16 mouse cellular contexts compared by ENCODE assay signal in genomic region chr4:108046136-108046535, GRCm38 (mm10). TPM values are rescaled to one million over a fixed set of nuclear protein-coding genes. Genes with fewer than 3 reads are reported as not detected.
DNase-seq lines count a peak whose midpoint lies in the region; ATAC-seq and TF ChIP-seq lines count a peak whose summit lies in the region.
"Had no signal": no experiment of that assay in that cellular context is flagged by ENCODE, and none has a peak within 500 bp of the region (broad histone marks: within the 10 kb centered on the region; RNA-seq: fewer than 3 reads in every experiment).

No protein-coding gene starts in this region.

- H3K9ac ChIP-seq in hindbrain, postnatal 0 days (replicated peaks; ENCODE audit: low read length), result no peak overlapping the region
- H3K9ac ChIP-seq in hindbrain, embryonic 13.5 days, result no peak overlapping the region
- H3K9ac ChIP-seq in limb, embryonic 11.5 days (ENCODE audit: low read length), result no peak overlapping the region
- H3K9ac ChIP-seq in limb, embryonic 15.5 days, result no peak overlapping the region
- H3K9ac ChIP-seq: hindbrain, embryonic 15.5 days; liver, embryonic 15.5 days; midbrain, embryonic 12.5 days; neural tube, embryonic 13.5 days had no signal

- H3K4me2 ChIP-seq in hindbrain, postnatal 0 days (ENCODE audit: low read depth, low read length), result no peak overlapping the region
- no peak overlapping the region for H3K4me2 ChIP-seq in hindbrain, embryonic 13.5 days
- H3K4me2 ChIP-seq in limb, embryonic 11.5 days (ENCODE audit: low read depth, severe bottlenecking), result no peak overlapping the region
- H3K4me2 ChIP-seq in limb, embryonic 15.5 days, result no peak overlapping the region
- H3K4me2 ChIP-seq: hindbrain, embryonic 15.5 days; liver, embryonic 15.5 days; midbrain, embryonic 12.5 days; neural tube, embryonic 13.5 days had no signal

- ATAC-seq in hindbrain, postnatal 0 days, result peak; percentile 61; the same call in 1 of the 2 replicates
- ATAC-seq in hindbrain, embryonic 13.5 days (ENCODE audit: low FRiP score), result no peak
- no peak for ATAC-seq in limb, embryonic 11.5 days (ENCODE audit: insufficient number of reproducible peaks, low FRiP score, low TSS enrichment, low read depth)
- 0 out of 2 replicates have a peak, but pooled peaks have one; percentile 28 for ATAC-seq in limb, embryonic 15.5 days (ENCODE audit: insufficient number of reproducible peaks, low FRiP score, low TSS enrichment, low read depth)
- ATAC-seq: intestine, postnatal 0 days had no signal

- 0 out of 2 replicates have a peak, but pooled peaks cover 3% of the 10 kb centered on the region for H3K4me1 ChIP-seq in hindbrain, postnatal 0 days (ENCODE audit: insufficient read depth, low read length)
- H3K4me1 ChIP-seq in hindbrain, embryonic 13.5 days (replicated peaks), result no peaks in the 10 kb centered on the region
- no peaks in the 10 kb centered on the region for H3K4me1 ChIP-seq in limb, embryonic 11.5 days (ENCODE audit: control insufficient read depth, insufficient read depth, low read length)
- H3K4me1 ChIP-seq in limb, embryonic 15.5 days, result peaks cover 12% of the 10 kb centered on the region; the same call in 1 of the 2 replicates
- H3K4me1 ChIP-seq: hindbrain, embryonic 15.5 days; liver, embryonic 15.5 days; neural tube, embryonic 13.5 days had no signal

- DNase-seq in gastrocnemius, postnatal 25 days, result peak; percentile 39
- no peak for DNase-seq in gastrocnemius, adult 18-20 months (ENCODE audit: low spot score)
- peak; percentile 58 for DNase-seq in hindbrain, postnatal 0 days (ENCODE audit: low spot score)
- no peak for DNase-seq in limb, embryonic 11.5 days (ENCODE audit: low spot score)
- DNase-seq in urinary bladder, postnatal 10 days (ENCODE audit: low spot score), result no peak
- DNase-seq: cerebellum, adult 9-10 months; right cerebral cortex, adult 18-20 months had no signal

- no peak for TF ChIP-seq CTCF in hindbrain, postnatal 0 days (IDR thresholded peaks at IDR 0.05; ENCODE audit: low read depth)

- H3K36me3 ChIP-seq in hindbrain, postnatal 0 days (ENCODE audit: insufficient read depth, low read length), result peaks cover 8% of the 10 kb centered on the region
- peaks cover 80% of the 10 kb centered on the region for H3K36me3 ChIP-seq in hindbrain, embryonic 13.5 days
- H3K36me3 ChIP-seq in limb, embryonic 11.5 days (ENCODE audit: control insufficient read depth, insufficient read depth, low read length), result 0 out of 2 replicates have a peak, but pooled peaks cover 2% of the 10 kb centered on the region
- peaks cover 60% of the 10 kb centered on the region for H3K36me3 ChIP-seq in limb, embryonic 15.5 days

- H3K9me3 ChIP-seq in hindbrain, postnatal 0 days (ENCODE audit: low read length), result no peaks in the 10 kb centered on the region
- H3K9me3 ChIP-seq in hindbrain, embryonic 13.5 days, result no peaks in the 10 kb centered on the region
- H3K9me3 ChIP-seq in limb, embryonic 11.5 days (ENCODE audit: control insufficient read depth, low read length), result no peaks in the 10 kb centered on the region
- H3K9me3 ChIP-seq in limb, embryonic 15.5 days, result no peaks in the 10 kb centered on the region
- H3K9me3 ChIP-seq: hindbrain, embryonic 15.5 days; liver, embryonic 15.5 days; midbrain, embryonic 12.5 days; neural tube, embryonic 13.5 days had no signal

- no peak overlapping the region for H3K27ac ChIP-seq in hindbrain, postnatal 0 days
- no peak overlapping the region for H3K27ac ChIP-seq in hindbrain, embryonic 13.5 days
- peak overlapping the region; percentile 49; the same call in 1 of the 2 replicates for H3K27ac ChIP-seq in limb, embryonic 11.5 days (replicated peaks; ENCODE audit: low read depth, low read length)
- H3K27ac ChIP-seq in limb, embryonic 15.5 days, result peak overlapping the region; percentile 64
- H3K27ac ChIP-seq: hindbrain, embryonic 15.5 days; liver, embryonic 15.5 days; macrophage; midbrain, embryonic 12.5 days; neural tube, embryonic 13.5 days; stomach, postnatal 0 days had no signal

- H3K27me3 ChIP-seq in hindbrain, postnatal 0 days (ENCODE audit: insufficient read depth, low read length), result no peaks in the 10 kb centered on the region
- no peaks in the 10 kb centered on the region for H3K27me3 ChIP-seq in hindbrain, embryonic 13.5 days
- H3K27me3 ChIP-seq in limb, embryonic 11.5 days (ENCODE audit: control insufficient read depth, insufficient read depth, low read length), result no peaks in the 10 kb centered on the region
- no peaks in the 10 kb centered on the region for H3K27me3 ChIP-seq in limb, embryonic 15.5 days
- H3K27me3 ChIP-seq: hindbrain, embryonic 15.5 days; liver, embryonic 15.5 days; midbrain, embryonic 12.5 days; neural tube, embryonic 13.5 days had no signal

- no peak overlapping the region for H3K4me3 ChIP-seq in hindbrain, postnatal 0 days (ENCODE audit: low read length)
- no peak overlapping the region for H3K4me3 ChIP-seq in hindbrain, embryonic 13.5 days
- no peak overlapping the region for H3K4me3 ChIP-seq in limb, embryonic 11.5 days (ENCODE audit: low read depth, low read length)
- H3K4me3 ChIP-seq in limb, embryonic 15.5 days, result no peak overlapping the region
- H3K4me3 ChIP-seq: hindbrain, embryonic 15.5 days; liver, embryonic 15.5 days; midbrain, embryonic 12.5 days; neural tube, embryonic 13.5 days had no signal

- WGBS in hindbrain, postnatal 0 days, result 61% methylated on average over 8 of the region's 8 CpGs
- WGBS in hindbrain, embryonic 13.5 days, result 91% methylated on average over 8 of the region's 8 CpGs
- 82% methylated on average over 8 of the region's 8 CpGs for WGBS in limb, embryonic 11.5 days
- WGBS in limb, embryonic 15.5 days, result 59% methylated on average over 8 of the region's 8 CpGs

RNA-seq across cellular contexts. Expression of gene Podn, which starts 50.1 kb away (rescaled TPM):
- 10 to 100 TPM in 1 of 2 experiments, 1 to 10 TPM in 1; 7.2 to 12.6 TPM for total RNA-seq in gastrocnemius, postnatal 25 days (2021)
- 1 to 10 TPM; 8.0 to 9.5 TPM for total RNA-seq in gastrocnemius, adult 18-20 months (2021)
- total RNA-seq in hindbrain, postnatal 0 days (2014; rRNA removed), result 2.5 and 4.0 TPM in 2 replicates
- 0.74 and 1.2 TPM in 2 replicates for polyA plus RNA-seq in hindbrain, postnatal 0 days (2015; fragmentation: Nextera tagmentation; extraction: Ambion mirVana)
- 0.13 and 0.18 TPM in 2 replicates for polyA plus RNA-seq in hindbrain, embryonic 13.5 days (2015; fragmentation: Nextera tagmentation; extraction: Ambion mirVana)
- 0.35 and 1.0 TPM in 2 replicates for polyA plus RNA-seq in limb, embryonic 11.5 days (2014; fragmentation: Nextera tagmentation; extraction: Ambion mirVana)
- polyA plus RNA-seq in limb, embryonic 15.5 days (2015; fragmentation: Nextera tagmentation; extraction: Ambion mirVana), result 2.2 and 3.5 TPM in 2 replicates
- polyA plus RNA-seq: macrophage had no signal

Comparison
In these comparisons a context has a peak if more than half of its experiments do, and no peak if none do; other contexts are left out.
1. DNase-seq: peak in gastrocnemius, postnatal 25 days (single experiment) and hindbrain, postnatal 0 days (single experiment); none in gastrocnemius, adult 18-20 months (single experiment), limb, embryonic 11.5 days (single experiment) and urinary bladder, postnatal 10 days (single experiment).
2. ATAC-seq: peak in hindbrain, postnatal 0 days (single experiment) and limb, embryonic 15.5 days (single experiment); none in hindbrain, embryonic 13.5 days (single experiment) and limb, embryonic 11.5 days (single experiment).
3. H3K27ac ChIP-seq: peak in limb, embryonic 11.5 days (single experiment) and limb, embryonic 15.5 days (single experiment); none in hindbrain, postnatal 0 days (single experiment) and hindbrain, embryonic 13.5 days (single experiment).